Mouse (Mus musculus) kidney, adult 8-10 months (tissue): ENCODE results near the gene Kif21b.

ENCODE experiments used
- DNase-seq, 2 experiments: peaks; one replicate each; pipeline ENCODE4 v3.0.0; 2022

Kif21b gene

GRCm38 (mm10) chr1:136130107-136130506 is 1.1 kb upstream of the Kif21b start:
- no peak for DNase-seq

- no peak for DNase-seq
Observed at GRCm38 (mm10) chr1:136131603-136132291, 558 bp downstream of the Kif21b start.

DNA sequence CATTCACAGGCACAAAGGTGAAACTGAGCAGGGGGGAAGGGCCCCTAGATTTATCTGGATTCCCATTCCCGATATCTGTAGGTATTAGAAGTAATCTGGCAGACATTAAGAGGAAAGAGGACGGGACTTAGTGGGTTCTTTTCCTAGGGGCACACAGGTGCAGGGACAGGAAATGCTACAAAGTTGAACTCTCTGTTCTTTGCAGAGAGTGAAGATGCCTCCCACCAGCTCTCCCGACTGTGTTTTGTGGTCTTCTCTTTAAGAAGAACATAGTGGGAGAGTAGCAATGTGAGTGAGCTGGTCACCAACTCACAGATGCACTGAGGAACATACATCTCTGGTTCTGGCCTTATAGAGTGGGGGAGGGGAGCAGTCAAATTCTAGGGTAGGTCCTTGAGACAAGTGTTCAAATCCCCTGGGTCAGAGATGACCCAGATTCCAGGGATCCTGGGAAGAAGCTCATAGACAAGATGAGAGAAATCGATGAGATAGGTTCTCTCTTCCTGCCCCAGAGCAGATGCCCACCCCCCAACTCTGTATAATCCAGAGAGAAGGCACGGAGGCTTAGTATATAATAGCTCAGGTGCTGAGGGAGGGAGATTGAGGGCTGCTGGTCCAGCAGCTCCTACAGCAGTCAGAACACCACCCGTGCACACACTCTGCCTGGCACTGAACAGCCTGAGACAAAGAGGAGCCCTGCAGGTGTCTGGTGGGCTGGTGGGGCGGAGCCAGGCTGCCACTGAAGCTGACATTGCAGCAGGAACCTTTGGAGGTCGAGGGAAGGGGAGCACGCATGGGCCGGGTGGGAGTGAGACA is 1.4 kb downstream of the Kif21b start:
- DNase-seq: no peak

- DNase-seq: peak in 1 of 2 experiments; percentile 15
Observed at GRCm38 (mm10) chr1:136133570-136134240, 2.5 kb downstream of the Kif21b start.

DNA sequence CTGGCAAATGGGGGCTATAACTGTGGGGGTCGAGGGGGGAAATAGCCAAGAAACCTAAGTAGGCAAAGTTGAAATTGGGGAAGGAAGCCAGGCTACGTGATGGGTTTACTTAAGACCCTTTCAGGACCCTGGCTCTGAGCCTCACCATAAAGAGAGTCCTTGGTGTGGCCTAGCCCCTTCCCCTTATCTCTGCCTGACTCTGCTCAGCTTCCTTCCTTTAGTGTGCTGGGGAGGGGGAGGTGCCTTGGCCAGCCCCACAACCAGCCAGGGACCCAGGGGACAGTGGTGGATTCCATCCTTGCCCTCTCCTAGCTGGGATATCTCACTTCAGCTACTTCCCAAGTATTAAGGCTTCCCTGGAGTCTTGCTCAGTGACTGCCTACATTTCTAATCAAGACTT is 3.4 kb downstream of the Kif21b start:
- no peak for DNase-seq

DNA sequence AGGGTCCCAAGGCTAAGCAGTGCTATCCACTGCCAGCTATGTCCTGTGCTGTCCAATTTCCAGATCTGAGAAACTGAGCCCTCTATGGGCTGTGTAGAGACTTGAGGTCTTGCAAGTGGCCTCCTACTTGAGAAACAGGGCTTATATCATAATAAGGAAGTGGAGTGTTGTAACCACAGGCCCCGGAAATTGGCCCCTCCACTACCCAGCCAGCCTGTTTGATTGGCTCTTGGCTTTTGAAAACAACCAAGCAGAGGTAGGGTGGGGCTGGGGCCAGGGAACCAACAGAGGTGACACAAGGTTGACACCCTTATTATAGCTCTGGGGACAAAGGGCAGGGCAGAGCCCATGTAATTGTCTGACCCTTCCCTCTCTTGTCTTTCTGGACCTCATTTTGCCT is 3.9 kb downstream of the Kif21b start:
- peak in 1 of 2 experiments; percentile 30 for DNase-seq

DNA sequence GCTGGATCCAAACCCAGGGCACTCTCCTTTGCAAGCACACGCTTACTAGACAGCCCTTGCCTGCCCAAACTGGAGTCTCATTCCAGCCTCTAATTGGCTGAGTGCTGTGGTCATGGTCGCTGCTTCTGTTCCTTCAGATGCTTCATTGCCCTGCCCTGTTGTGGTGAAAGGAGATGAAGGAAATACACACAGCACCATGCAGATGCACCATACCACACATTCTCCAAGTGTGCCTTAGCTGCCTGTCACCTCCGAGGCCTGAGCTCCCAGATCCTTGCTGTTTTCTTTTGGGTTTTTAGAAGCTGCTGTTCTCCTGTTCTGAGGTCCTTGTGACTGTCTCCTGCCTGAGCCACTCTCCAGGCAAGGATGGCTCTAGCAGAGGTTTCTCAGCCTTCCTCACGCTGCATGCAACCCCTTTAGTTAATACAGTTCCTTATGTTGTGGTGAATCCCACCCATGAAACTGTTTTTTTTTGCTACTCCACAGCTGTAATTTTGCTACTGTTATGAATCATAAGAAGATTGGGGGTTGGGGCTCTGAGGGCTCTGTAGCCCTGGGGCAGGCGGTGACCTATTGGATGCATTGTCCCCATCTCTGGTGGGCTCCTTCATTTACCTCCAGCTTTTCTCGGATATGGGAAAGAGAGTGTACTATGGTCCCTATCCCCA is 4.7 kb downstream of the Kif21b start:
- DNase-seq: no peak

DNA sequence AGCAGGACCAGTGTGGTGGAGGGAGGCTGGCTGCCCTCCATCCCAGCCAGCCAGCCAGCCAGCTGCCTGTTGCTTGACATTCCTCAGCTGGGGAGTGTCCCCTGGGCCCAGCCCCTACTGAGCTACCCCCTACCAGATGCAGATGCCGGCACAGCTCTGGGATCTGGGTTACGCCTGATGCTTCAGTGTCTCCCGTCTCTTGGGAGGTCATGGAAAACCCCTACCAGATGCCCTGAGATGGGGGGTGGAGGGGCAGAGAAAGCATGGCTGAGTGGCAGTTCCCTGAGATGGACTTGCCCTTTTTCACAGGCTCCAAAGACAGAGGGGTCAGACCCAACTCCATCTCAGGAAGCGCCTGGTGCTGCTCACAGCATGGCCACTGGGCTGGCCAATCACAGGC is 5.4 kb downstream of the Kif21b start:
- DNase-seq: no peak

GRCm38 (mm10) chr1:136137071-136137531 is 5.9 kb downstream of the Kif21b start:
- DNase-seq: no peak

DNA sequence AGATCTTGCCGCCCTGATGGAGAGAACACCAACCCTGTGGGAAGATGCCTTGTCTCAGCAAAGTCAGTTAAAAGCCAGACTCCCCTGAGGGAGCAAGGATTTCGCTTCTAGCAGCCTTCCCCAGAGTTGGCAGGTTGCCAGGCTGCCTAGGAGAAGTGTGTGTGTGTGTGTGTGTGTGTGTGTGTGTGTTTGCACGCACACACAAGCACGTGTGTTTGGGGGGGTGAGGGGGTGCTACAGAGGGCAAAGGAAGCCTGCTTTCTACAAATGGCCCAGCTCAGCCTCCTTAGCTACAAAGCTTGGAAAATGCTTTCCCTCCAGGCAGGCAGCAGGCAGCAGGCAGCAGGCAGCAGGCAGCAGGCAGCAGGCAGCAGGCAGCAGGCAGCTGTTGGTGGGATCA is 6.4 kb downstream of the Kif21b start:
- DNase-seq: peak in 1 of 2 experiments; percentile 38

GRCm38 (mm10) chr1:136138191-136138830 is 7.1 kb downstream of the Kif21b start:
- no peak for DNase-seq

GRCm38 (mm10) chr1:136139990-136140640 is 8.9 kb downstream of the Kif21b start:
- peak; percentile 87 to 90 for DNase-seq

DNA sequence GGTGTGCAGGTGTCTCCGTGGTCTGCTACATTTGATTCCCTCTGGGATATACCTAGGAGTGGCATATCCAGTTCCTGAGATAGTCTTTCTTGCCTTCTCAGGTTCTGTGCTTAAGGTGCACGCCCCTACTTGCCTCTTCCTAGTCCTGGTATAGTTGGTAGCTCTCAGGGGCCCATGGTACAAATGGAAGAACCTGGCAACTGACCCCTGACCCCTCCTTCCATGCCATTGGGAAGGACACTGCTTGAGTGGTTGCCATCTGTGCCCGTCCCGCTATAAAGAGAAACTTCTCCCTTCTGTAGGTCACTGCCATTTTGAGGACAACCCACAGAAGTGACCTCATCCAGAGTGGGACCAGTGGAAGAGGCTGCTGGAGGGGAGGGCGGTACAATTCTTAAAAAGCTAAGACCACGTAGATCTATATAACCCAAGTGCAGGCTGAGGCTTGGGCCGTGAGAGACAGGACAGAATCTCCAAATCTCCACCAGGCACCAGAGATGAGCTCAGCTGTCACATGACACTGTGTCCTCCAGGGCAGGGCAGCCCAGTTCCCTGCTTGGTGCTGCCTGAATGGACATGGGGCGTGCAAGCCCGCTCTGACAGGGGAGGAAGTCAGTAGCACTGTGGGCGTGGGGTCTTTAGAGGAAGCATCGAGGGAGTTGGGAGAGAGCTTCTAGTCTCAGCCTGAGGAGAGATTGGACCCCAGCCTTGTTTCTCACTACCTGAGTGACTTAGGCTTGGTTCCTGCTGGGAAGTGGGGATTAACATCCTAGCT is 10.2 kb downstream of the Kif21b start:
- DNase-seq: peak; percentile 26 to 33

DNA sequence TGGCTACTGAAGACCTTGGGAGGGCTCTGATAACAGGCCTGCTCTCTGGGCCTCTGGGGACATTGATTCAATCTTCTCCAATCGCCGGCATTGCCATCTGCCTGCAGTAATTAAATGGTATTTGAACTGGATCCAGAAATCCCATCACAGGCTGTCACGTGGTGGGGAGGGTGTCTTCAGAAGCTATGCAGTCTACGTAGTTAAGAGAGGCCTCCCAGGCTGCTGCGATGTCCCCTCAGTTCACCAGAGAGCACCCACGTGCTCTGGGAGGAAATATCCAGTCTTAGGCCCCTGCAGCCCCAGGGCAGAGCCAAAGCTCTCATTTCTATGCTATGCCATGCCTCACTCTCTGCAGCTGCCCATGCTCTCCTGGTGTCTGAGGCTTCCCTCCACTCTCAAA is 11.1 kb downstream of the Kif21b start:
- DNase-seq: peak in 1 of 2 experiments; percentile 21

DNA sequence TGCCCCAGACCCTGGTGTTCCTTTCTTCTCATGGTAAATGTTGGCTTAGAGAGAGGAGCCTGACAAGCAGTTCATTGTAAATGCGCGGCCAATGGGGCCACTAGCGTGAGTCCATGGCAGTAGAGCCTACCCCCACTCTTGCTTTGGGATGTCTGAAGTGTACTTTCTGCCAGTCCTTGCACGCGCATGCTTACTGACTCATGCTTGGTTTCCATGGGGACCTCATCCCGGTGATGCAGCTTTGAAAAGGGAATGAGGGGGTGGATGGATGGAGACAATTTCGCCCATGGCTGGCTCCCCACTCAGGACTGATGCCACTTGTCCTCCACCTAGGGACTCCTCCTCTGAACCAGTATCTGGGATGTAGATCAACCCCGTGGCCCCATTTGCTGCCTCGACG is 12.3 kb downstream of the Kif21b start:
- no peak for DNase-seq

DNA sequence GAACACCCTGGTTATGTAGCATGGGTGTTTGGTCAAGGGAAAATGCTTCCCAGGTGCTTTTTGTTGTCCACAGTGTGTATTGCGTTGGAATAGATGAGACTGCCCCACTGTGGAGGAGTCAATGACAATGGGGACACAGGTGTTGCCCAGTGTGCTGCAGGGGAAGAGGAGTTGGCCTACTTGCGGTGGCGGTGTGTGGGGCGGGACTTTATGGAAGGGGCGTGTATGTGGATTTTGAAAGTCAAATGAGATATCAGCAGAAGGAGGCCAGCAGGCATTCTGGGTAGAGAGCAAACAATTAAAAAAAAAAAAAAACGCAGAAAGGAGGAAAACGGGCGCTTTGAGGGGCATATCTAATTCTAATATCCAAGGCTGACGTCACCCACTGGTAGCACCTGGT is 18.5 kb downstream of the Kif21b start:
- DNase-seq: no peak

- no peak for DNase-seq
Observed at GRCm38 (mm10) chr1:136151371-136151770, 20.2 kb downstream of the Kif21b start.

DNA sequence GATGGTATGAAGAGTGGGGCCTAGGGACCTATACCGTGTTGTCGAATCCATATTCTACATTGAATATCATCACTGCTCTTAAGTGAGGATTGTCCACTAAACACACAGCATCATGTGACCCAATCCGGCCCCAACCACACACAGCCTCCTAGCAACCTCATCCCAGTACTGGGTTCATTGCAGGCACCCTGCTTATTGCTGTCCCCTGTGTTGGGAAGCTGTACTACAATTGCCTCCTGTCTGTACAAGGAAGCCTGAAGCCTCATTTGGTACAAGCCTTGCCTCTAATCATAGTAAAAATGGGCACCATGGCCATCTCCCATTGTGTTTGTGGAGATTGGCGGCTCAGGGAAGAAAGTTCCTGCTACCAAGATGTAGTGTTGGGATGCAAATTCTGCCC is 25.1 kb downstream of the Kif21b start:
- DNase-seq: no peak

DNA sequence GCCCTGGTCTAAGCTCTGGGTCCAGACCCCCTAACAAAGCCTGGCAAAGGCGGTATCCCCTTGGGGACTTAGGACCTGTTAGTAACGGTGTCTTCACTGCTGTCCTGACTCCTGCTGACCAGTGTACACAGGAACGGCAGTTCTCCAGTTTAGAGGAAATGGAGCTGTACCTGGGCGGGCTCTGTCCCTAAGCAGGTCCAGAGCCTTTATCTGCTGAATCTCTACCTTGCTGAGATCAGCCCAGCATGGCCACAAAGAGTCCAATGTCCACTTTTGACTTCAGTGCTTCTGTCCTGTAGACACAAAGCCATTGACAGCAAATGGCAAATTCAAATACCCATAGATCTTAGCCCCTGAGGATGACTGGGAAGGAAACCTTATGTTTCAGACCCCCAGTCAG is 25.8 kb downstream of the Kif21b start:
- DNase-seq: no peak

GRCm38 (mm10) chr1:136159830-136160229 is 28.6 kb downstream of the Kif21b start:
- DNase-seq: no peak

GRCm38 (mm10) chr1:136160297-136160696 is 29.1 kb downstream of the Kif21b start:
- DNase-seq: no peak
